Mouse (Mus musculus): ENCODE data around the gene D230025D16Rik. TPM values are rescaled to one million over a fixed set of nuclear protein-coding genes. Genes with fewer than 3 reads are reported as not detected.

D230025D16Rik gene
- polyA plus RNA-seq, 1 experiment from 2014 or later = 37.1 TPM

Other genes with a start within 250 kb of the D230025D16Rik start
- gene Ces2h, start 224.3 kb upstream of the D230025D16Rik start, polyA plus RNA-seq (2015; fragmentation: Nextera tagmentation; extraction: Ambion mirVana) = not detected in 2 replicates
- not detected in 2 replicates for gene Ces3a, start 176.5 kb upstream of the D230025D16Rik start, polyA plus RNA-seq (2015; fragmentation: Nextera tagmentation; extraction: Ambion mirVana)
- not detected in 2 replicates for gene Ces3b, start 141.4 kb upstream of the D230025D16Rik start, polyA plus RNA-seq (2015; fragmentation: Nextera tagmentation; extraction: Ambion mirVana)
- gene Ces4a, start 93.3 kb upstream of the D230025D16Rik start, polyA plus RNA-seq (2015; fragmentation: Nextera tagmentation; extraction: Ambion mirVana) = 0.06 TPM in 1 of 2 replicates, not detected in the other
- 20.3 and 22.5 TPM in 2 replicates for gene Cbfb, start 54.5 kb upstream of the D230025D16Rik start, polyA plus RNA-seq (2015; fragmentation: Nextera tagmentation; extraction: Ambion mirVana)
- 8.1 TPM in 2 replicates for gene B3gnt9, start 30.0 kb downstream of the D230025D16Rik start, polyA plus RNA-seq (2015; fragmentation: Nextera tagmentation; extraction: Ambion mirVana)
- 13.5 and 13.6 TPM in 2 replicates for gene Tradd, start 39.5 kb downstream of the D230025D16Rik start, polyA plus RNA-seq (2015; fragmentation: Nextera tagmentation; extraction: Ambion mirVana)
- gene Fbxl8, start 39.5 kb downstream of the D230025D16Rik start, polyA plus RNA-seq (2015; fragmentation: Nextera tagmentation; extraction: Ambion mirVana) = 0.99 and 1.3 TPM in 2 replicates
- gene Hsf4, start 44.7 kb downstream of the D230025D16Rik start, polyA plus RNA-seq (2015; fragmentation: Nextera tagmentation; extraction: Ambion mirVana) = 0.25 and 0.42 TPM in 2 replicates
- gene Nol3, start 51.0 kb downstream of the D230025D16Rik start, polyA plus RNA-seq (2015; fragmentation: Nextera tagmentation; extraction: Ambion mirVana) = 4.0 and 4.5 TPM in 2 replicates
- 165 and 173 TPM in 2 replicates for gene 4931428F04Rik, start 64.7 kb downstream of the D230025D16Rik start, polyA plus RNA-seq (2015; fragmentation: Nextera tagmentation; extraction: Ambion mirVana)
- 11.8 and 12.7 TPM in 2 replicates for gene Exoc3l, start 71.0 kb downstream of the D230025D16Rik start, polyA plus RNA-seq (2015; fragmentation: Nextera tagmentation; extraction: Ambion mirVana)
- 45.3 and 48.9 TPM in 2 replicates for gene E2f4, start 72.5 kb downstream of the D230025D16Rik start, polyA plus RNA-seq (2015; fragmentation: Nextera tagmentation; extraction: Ambion mirVana)
- 1.1 and 1.3 TPM in 2 replicates for gene Elmo3, start 80.5 kb downstream of the D230025D16Rik start, polyA plus RNA-seq (2015; fragmentation: Nextera tagmentation; extraction: Ambion mirVana)
- 0.68 and 1.1 TPM in 2 replicates for gene Lrrc29, start 101.1 kb downstream of the D230025D16Rik start, polyA plus RNA-seq (2015; fragmentation: Nextera tagmentation; extraction: Ambion mirVana)
- 130 and 139 TPM in 2 replicates for gene Tmem208, start 101.2 kb downstream of the D230025D16Rik start, polyA plus RNA-seq (2015; fragmentation: Nextera tagmentation; extraction: Ambion mirVana)
- 0.88 and 1.2 TPM in 2 replicates for gene Fhod1, start 122.8 kb downstream of the D230025D16Rik start, polyA plus RNA-seq (2015; fragmentation: Nextera tagmentation; extraction: Ambion mirVana)
- gene Slc9a5, start 123.7 kb downstream of the D230025D16Rik start, polyA plus RNA-seq (2015; fragmentation: Nextera tagmentation; extraction: Ambion mirVana) = 12.0 and 12.2 TPM in 2 replicates
- gene Plekhg4, start 148.1 kb downstream of the D230025D16Rik start, polyA plus RNA-seq (2015; fragmentation: Nextera tagmentation; extraction: Ambion mirVana) = 2.1 and 2.4 TPM in 2 replicates
- gene Kctd19, start 188.4 kb downstream of the D230025D16Rik start, polyA plus RNA-seq (2015; fragmentation: Nextera tagmentation; extraction: Ambion mirVana) = not detected in 2 replicates
- gene Lrrc36, start 188.4 kb downstream of the D230025D16Rik start, polyA plus RNA-seq (2015; fragmentation: Nextera tagmentation; extraction: Ambion mirVana) = 0.97 and 1.3 TPM in 2 replicates
- gene Tppp3, start 246.4 kb downstream of the D230025D16Rik start, polyA plus RNA-seq (2015; fragmentation: Nextera tagmentation; extraction: Ambion mirVana) = 125 and 127 TPM in 2 replicates